Mouse (Mus musculus) cortical plate, adult 2 months (tissue): ENCODE data around the gene Erg. TPM values are rescaled to one million over a fixed set of nuclear protein-coding genes. Genes with fewer than 3 reads are reported as not detected.

Experiments
- H3K27ac ChIP-seq: fragments of 200-500 bp; 2 replicates; pipeline ENCODE4 v1.5.1; 2012; ENCODE audit warnings: low read length, control low read depth, inconsistent platforms; ENCODE audit not compliant: insufficient read depth
- H3K4me1 ChIP-seq: fragments of 200-500 bp; 2 replicates; pipeline ENCODE4 v1.6.1; 2011; ENCODE audit warnings: low read length; ENCODE audit not compliant: control insufficient read depth, insufficient read depth
- H3K4me3 ChIP-seq: fragments of 200-500 bp; 2 replicates; pipeline ENCODE4 v1.5.1; 2011; ENCODE audit warnings: mild to moderate bottlenecking, low read length, control low read depth; ENCODE audit not compliant: insufficient read depth
- CTCF ChIP-seq: fragments of 200-500 bp; IDR thresholded peaks from 2 replicates; pipeline ENCODE4 v1.5.1; 2011; ENCODE audit warnings: mild to moderate bottlenecking, control low read depth, low read length; ENCODE audit not compliant: insufficient read depth; ENCODE audit errors: extremely low read depth
- POLR2A ChIP-seq: fragments of 200-500 bp; IDR thresholded peaks from 2 replicates; pipeline ENCODE4 v1.6.1; 2011; ENCODE audit warnings: mild to moderate bottlenecking, low read length, control low read depth; ENCODE audit not compliant: insufficient read depth; ENCODE audit errors: extremely low read depth
- polyA plus RNA-seq: library from polyadenylated mRNA; depleted of rRNA; stranded (reverse); fragments of >200 nt; gene quantifications from 2 replicates; pipeline ENCODE4 v1.2.3, GENCODE M21; 2012

Gene Erg
- polyA plus RNA-seq, 1 experiment, result 6.4 TPM

GRCm38 (mm10) chr16:95585541-95586310 is 667 bp downstream of the Erg start:
- no peaks in the 10 kb centered on the region for H3K4me1 ChIP-seq
- H3K4me3 ChIP-seq, result 0 out of 2 replicates have a peak overlapping the region, but pooled peaks have one; percentile 5
- H3K27ac ChIP-seq, result no peak overlapping the region
- TF ChIP-seq POLR2A (no peak), CTCF (no peak)

- no peaks in the 10 kb centered on the region for H3K4me1 ChIP-seq
- TF ChIP-seq POLR2A (no peak), CTCF (no peak)
- H3K27ac ChIP-seq, result no peak overlapping the region
- H3K4me3 ChIP-seq, result 0 out of 2 replicates have a peak overlapping the region, but pooled peaks have one; percentile 5
Measured at GRCm38 (mm10) chr16:95584751-95585528, 1.5 kb downstream of the Erg start.

- H3K4me1 ChIP-seq, result no peaks in the 10 kb centered on the region
- H3K27ac ChIP-seq, result no peak overlapping the region
- no peak overlapping the region for H3K4me3 ChIP-seq
- TF ChIP-seq POLR2A, result no peak
Measured at GRCm38 (mm10) chr16:95579289-95579688, 7.1 kb downstream of the Erg start.

GRCm38 (mm10) chr16:95573163-95573562 is 13.2 kb downstream of the Erg start:
- TF ChIP-seq CTCF (no peak), POLR2A (no peak)
- Histone ChIP-seq H3K4me3 (no peak overlapping the region), H3K27ac (no peak overlapping the region), H3K4me1 (peaks cover 4% of the 10 kb centered on the region)

- TF ChIP-seq POLR2A, result no peak
- TF ChIP-seq CTCF, result peak; percentile 42
- H3K4me3 ChIP-seq, result no peak overlapping the region
- peaks cover 4% of the 10 kb centered on the region for H3K4me1 ChIP-seq
- H3K27ac ChIP-seq, result no peak overlapping the region
Measured at GRCm38 (mm10) chr16:95570616-95571015, 15.8 kb downstream of the Erg start.

GRCm38 (mm10) chr16:95556834-95557233 is 29.6 kb downstream of the Erg start:
- no peak overlapping the region for H3K27ac ChIP-seq
- no peak for TF ChIP-seq CTCF
- no peak for TF ChIP-seq POLR2A
- H3K4me1 ChIP-seq, result no peaks in the 10 kb centered on the region
- H3K4me3 ChIP-seq, result no peak overlapping the region

- Histone ChIP-seq H3K27ac (no peak overlapping the region), H3K4me3 (no peak overlapping the region), H3K4me1 (no peaks in the 10 kb centered on the region)
- TF ChIP-seq POLR2A (no peak), CTCF (no peak)
Measured at GRCm38 (mm10) chr16:95553136-95553535, 33.3 kb downstream of the Erg start.

- no peak overlapping the region for H3K27ac ChIP-seq
- TF ChIP-seq POLR2A (no peak), CTCF (no peak)
- H3K4me1 ChIP-seq, result no peaks in the 10 kb centered on the region
- H3K4me3 ChIP-seq, result no peak overlapping the region
Measured at GRCm38 (mm10) chr16:95552495-95552894, 33.9 kb downstream of the Erg start.

- Histone ChIP-seq H3K4me1 (no peaks in the 10 kb centered on the region), H3K27ac (no peak overlapping the region), H3K4me3 (no peak overlapping the region)
- no peak for TF ChIP-seq CTCF
- no peak for TF ChIP-seq POLR2A
Measured at GRCm38 (mm10) chr16:95550496-95550895, 35.9 kb downstream of the Erg start.

- Histone ChIP-seq H3K27ac (no peak overlapping the region), H3K4me3 (no peak overlapping the region), H3K4me1 (no peaks in the 10 kb centered on the region)
- no peak for TF ChIP-seq POLR2A
- TF ChIP-seq CTCF, result no peak
Measured at GRCm38 (mm10) chr16:95544753-95545152, 41.6 kb downstream of the Erg start.
